Mouse (Mus musculus) urinary bladder, postnatal 4 days (tissue): ENCODE data around the gene Cd79b.
"Not testable (repeated sequence)": the region's sequence is repeated elsewhere in the genome, so short reads cannot be mapped to it uniquely, and the experiment has no call there.

Experiments
- DNase-seq, 2 experiments: peaks; one replicate each; pipeline ENCODE4 v3.0.0; 2021 to 2022; ENCODE audit warnings: low spot score in 2 of 2

The Cd79b gene

DNA sequence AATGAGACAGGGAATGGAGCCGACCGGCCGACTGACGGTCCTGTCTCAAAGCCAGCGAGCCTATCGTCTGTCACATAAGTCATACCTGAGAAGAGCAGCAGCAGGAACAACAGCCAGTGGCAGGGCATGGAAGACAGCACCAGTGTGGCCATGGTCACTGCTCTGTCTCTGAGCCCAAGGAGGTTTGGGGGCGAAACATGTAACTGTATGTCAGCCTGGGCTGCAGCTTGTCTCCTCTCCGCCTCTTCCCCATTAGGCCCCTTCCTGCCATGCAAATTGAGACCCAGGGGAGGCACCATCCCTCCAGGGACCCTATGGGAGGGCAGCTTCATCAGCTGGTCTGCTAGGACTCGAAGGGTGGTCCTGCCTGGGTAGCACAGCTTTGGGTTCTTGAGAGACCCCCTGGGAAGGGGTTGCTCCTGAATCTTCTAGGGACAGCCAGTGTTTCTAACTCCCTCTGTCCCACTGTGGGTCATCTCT, at the start of gene Cd79b:
Gene Cd79b (minus strand): TSS at position 430 of the 480 bp plus-strand sequence.
- DNase-seq: no peak

DNA sequence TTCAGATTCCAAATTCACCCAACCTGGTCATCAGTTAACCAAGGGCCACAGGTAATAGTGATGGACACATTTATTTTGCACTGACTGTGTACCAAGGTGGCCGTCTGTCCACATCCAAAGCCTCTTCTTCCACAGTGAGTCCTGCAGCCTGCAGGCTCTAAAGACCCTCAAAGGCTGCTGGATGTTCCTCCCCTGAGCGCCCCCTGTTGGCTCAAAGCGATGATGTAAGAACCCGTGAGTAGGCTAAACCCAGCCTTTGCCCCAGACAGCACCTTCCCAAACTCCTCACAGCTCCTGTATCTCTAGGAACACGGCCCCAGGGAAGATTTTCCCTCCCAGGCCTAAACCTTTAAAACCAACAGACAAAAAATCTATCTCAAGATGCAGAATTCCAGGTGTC, 44.8 kb upstream of the Cd79b start:
- no peak for DNase-seq

- DNase-seq: no peak
Observed at GRCm38 (mm10) chr11:106355382-106356128, 41.0 kb upstream of the Cd79b start.

DNA sequence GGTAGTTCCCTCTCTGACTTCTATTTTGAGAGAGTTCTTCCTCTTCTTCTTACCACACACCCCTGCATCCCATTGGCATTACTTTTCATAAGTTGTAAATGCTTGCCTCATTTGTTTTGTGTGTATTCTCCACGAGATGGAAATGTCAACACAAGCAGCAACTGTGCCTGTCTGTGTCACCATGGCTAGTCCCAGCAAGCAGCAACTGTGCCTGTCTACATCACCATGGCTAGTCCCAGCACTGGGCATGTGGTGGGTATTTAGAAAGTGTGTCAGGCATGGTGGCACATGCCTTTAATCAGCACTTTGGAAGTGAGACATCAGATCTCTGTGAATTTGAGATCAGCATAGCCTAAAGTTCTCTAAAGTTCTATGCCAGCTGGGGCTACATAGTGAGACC, 39.6 kb upstream of the Cd79b start:
- DNase-seq: no peak

DNA sequence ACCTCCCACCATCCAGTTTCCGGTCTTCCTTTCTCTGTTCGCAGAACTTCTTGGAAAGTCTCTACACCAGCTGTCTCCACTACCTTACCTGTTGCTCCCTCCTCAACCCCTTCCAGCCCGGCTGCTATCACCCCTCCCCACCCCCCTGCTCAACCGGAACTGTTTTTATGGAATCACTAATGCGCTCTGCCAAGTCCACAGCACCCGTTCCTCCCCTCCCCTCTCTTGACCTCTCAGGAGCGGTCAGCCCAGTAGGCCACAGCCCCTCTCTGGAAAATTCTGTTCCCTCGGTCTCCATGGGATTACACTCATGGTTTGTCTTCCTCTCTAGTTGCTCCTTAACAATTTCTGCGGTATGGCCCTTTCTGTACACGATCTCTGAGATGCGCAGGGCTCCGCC, 38.6 kb upstream of the Cd79b start, which contains the start of gene Scn4a:
Gene Scn4a (minus strand): TSS at position 101 of the 400 bp plus-strand sequence.
- no peak for DNase-seq

DNA sequence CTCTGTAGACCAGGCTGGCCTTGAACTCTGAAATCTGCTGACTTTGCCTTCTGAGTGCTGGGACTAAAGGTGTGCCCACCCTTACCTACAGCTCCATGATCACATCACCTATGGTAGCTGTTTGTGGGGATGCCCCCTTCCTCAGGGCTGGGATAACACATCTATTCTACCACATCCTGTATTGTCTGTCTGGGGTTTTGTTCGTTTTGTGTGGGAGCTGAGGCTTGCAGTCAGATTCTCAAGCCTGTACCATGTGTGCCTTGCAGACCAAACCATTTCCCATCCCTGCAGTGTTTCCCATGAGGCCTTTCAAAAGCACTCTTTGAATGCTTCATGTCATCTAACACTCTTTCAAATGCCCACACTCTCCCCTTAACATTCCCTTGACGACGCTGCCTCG, 37.4 kb upstream of the Cd79b start:
- DNase-seq: no peak

DNA sequence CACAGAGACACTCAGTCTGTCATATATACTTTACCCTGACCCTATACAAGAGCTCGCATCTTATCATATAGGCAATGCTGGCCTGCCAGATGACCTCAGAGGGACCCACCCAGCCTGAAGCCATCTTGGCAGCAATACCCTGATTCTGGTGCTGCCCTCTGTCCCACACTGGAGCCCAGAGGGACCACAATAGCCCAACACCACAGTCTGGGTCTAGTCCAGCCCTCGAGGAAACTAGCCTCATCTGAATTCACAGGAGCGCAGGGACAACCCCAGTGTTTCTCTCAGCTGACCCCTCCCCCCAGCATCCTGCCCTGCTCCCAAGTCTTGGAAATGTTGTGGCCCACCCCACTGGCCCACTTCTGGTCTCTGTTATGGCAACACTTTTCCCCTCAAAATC, 36.7 kb upstream of the Cd79b start:
- no peak for DNase-seq

DNA sequence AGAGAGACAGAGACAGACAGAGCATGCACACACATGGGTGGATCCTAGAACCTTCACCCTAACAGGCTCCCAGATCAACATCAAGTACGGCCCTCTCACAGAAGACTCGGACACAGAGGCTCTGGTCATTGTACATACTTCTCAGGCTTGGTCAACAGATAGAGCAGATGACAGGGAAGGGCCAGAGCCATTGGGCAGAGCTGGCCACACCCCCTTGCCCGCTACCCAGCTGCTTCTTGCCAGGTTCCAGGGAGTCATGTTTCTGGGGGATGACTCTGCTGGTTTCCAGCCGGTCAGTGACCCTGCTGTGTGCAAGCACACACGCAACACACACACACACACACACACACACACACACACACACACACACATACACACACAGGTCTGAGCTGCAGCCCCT, 36.3 kb upstream of the Cd79b start:
- no peak for DNase-seq

DNA sequence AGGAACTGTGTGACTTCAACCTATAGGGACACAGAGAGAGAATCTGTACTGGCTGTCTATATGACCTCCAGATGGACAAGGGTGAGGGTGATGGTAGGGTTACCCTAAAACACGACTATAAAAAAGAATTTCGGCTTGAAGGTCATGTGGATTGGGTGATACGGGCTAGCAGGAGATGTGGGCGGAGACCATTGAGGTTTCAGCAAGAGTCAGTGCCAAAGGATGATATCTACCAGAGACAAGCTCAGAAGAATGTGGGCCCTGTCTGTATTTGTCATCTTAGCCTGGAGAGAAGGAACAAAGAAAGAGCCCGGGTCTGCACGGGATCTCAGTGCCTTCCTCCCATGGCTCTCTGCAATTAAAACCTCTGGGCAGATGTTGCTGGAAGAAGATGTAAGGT, 35.2 kb upstream of the Cd79b start:
- no peak for DNase-seq

DNA sequence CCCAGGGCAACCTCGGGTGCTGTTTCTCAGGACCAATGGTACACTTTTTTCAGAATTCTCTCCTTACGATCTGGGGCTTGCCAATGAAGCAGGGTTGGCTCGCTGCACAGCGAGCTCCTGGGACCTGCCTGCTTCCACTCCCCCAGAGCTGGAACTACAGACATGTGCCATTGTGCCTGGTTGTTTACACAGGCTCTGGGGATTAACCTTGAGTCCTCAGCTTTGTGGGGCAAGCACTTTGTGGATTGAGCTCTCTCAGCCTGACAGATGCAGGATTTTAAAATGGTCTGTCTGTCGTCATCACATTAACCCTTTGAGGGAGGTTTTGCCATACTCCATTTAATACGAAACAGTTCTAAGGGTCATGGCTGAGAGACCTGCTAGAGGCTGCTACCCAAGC, 30.3 kb upstream of the Cd79b start:
- DNase-seq: no peak

GRCm38 (mm10) chr11:106340990-106341520, 26.5 kb upstream of the Cd79b start:
- no peak for DNase-seq

- DNase-seq: not testable (repeated sequence)
Observed at GRCm38 (mm10) chr11:106339323-106339722, 24.8 kb upstream of the Cd79b start.

- no peak for DNase-seq
Observed at GRCm38 (mm10) chr11:106338870-106339269, 24.3 kb upstream of the Cd79b start.

- DNase-seq: no peak
Observed at GRCm38 (mm10) chr11:106338029-106338428, 23.5 kb upstream of the Cd79b start.

DNA sequence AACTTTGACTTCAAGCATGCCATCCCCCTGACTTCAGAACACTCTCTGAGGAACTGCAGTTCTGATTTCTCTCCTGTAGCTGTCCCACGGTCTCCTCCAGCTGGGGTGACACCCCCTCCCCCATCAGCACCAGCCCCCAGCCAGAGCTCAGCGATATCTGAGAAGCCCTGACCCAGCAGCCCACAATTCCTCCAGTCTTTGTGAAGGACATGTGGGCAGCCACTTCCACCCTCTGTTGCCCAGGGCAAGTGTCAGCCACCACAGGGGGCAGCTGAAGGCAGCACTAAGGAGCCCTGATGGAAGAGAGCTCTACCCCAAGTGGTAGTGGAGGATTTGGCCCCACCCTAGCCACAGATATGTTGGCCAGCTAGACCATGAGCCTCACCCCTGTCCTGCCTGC, 19.5 kb upstream of the Cd79b start:
- no peak for DNase-seq

DNA sequence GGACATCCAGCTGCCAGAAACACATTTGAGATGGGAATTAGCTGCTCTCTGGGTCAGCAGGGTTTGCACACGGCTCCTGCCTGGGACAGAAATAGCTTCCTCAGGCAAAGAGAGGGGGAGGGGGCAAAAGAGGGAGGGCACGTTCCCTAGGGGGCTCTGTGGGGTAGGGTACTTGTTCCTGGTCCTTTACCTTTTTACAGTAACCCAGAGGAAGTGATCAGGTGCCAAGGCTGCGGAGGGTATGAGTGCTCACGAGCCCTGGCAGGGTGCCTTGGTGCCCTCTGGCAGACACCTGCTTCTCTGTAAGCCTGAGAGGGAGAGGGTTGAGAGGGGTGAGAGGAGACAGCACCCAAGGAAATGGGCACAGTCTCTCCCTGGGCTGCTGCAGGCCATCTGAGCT, 17.9 kb upstream of the Cd79b start:
- DNase-seq: no peak

DNA sequence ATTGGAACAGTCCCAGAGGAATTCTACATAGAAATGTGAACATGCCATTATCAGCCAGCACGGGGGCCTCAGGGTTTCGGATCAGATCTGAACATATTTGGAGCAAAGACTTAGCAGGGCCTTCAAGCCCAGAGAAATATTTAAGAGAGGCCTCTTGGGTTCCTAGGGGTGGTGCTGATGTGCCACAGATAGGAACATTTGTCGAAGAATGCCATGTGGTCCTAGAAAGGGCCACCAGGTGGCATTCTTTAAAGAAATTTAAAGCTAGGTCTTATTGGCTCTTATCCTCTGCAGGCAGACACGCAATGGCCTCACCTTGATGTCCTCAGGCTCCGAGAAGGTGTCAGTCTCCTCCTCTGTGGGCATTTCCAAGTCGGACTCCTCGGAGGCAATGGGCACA, 15.1 kb upstream of the Cd79b start:
- DNase-seq: no peak

DNA sequence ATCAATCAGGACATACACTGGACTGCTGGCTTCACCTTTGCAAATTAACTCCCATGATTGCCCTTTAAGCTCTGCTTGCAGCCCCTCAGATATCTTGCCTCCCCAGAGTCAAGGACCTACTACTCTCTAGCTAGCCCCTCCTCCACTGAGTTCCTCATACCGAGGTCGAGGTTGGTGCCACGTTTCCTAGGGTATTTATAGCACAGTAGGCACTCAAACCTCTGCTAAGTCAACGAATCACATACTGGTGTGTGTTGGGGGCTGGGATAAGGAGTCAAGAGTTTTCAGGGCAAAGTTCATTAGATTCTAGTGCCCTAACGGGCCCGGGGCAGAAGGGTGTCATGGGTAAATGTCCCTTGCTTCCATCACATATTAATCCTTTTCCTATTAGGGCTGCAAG, 14.6 kb upstream of the Cd79b start:
- no peak for DNase-seq

GRCm38 (mm10) chr11:106328521-106328920, 14.0 kb upstream of the Cd79b start:
- DNase-seq: no peak

- no peak for DNase-seq
Observed at GRCm38 (mm10) chr11:106326475-106326874, 11.9 kb upstream of the Cd79b start.

DNA sequence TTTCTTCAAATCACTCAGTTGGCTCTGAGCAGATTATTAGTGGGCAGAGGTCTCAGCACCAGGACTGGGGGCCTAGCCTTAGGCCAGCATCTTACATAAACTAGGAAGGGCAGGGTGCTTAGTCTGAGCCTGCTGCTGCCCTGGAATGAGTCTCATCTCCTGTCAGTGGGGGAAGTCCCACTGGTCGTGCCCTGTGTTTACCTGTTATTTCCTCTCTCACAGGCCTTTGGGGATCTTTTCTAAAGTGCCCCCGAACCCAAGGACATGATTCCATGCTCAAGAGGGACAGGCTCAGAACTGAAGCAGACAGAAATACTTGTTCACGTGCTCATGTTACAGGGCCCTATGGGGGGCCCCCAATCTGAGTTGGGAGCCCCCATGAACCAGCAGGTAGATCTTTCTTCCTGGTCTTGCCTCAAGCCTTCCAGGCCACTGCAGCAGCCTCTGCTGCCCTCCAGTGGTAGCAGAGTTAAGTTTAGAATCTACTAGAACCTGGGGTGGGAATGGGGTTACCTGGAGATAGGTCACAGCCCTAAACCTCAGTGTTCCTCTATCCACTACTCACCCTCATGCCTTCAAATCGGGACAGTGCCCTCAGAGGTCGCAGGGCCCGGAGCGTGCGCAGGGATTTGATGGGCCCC, 11.1 kb upstream of the Cd79b start:
- DNase-seq: no peak

DNA sequence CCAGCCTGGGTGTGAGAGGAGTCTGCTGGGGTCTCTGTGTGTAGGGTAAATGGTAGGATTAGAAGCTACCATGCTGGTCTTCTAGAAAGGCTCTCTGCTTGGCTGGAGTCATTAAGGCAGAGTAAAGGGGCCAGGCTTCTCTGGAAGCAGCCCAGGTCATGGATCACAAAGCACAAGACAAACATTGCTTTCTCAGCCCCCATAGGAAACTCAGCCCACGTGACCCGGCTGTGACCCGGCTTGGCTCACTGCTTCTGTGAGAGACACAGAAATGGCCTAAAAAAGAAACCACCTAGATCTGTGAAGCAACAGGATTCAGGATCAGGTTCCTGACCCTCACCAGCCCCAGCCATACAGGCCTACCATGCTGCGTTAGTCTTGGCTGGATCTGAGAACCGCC, 10.3 kb upstream of the Cd79b start:
- no peak for DNase-seq
